ENCODE assay signal across 16 mouse cellular contexts in the genomic region with DNA sequence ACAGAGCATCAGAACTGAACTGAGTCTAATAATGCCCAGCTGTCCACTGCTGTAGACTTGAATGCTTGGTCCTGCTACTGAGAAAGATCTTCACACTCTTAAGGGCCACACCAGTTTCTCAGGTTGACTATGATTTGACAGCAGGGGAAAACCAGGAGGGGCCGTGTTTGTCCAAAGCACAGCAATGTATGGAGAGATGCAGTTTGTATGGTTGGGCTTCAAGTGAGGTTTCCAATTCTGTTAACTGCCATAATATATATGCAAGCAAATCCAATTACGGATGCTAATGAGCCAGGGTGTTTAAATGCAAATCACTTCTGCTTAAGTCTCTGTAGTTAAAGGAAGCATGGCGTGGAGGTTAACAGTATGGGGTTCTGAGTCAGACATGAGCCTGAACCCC.
"Had no signal": no experiment of that assay in that cellular context is flagged by ENCODE, and none has a peak within 500 bp of the region (broad histone marks: within the 10 kb centered on the region; RNA-seq: fewer than 3 reads in every experiment).

No protein-coding gene starts in this region.

- H3K4me3 ChIP-seq: midbrain, embryonic 10.5 days; midbrain, embryonic 12.5 days; neural tube, embryonic 12.5 days had no signal

- DNase-seq: lung, adult 18-20 months; lung, embryonic 14.5 days; lung, postnatal 10 days; lung, postnatal 4 days; right cerebral cortex, adult 18-20 months; right cerebral cortex, postnatal 25 days; right cerebral cortex, postnatal 4 days; spleen, adult 18-20 months; thymus, adult 18-20 months; thymus, postnatal 14 days; thymus, postnatal 36 days had no signal

- H3K36me3 ChIP-seq: midbrain, embryonic 10.5 days; midbrain, embryonic 12.5 days; neural tube, embryonic 12.5 days had no signal

- H3K4me2 ChIP-seq: lung, embryonic 14.5 days; midbrain, embryonic 12.5 days; neural tube, embryonic 12.5 days had no signal

- H3K4me1 ChIP-seq: midbrain, embryonic 12.5 days; neural tube, embryonic 12.5 days had no signal

- H3K9me3 ChIP-seq: midbrain, embryonic 10.5 days; midbrain, embryonic 12.5 days; neural tube, embryonic 12.5 days had no signal

- H3K27me3 ChIP-seq: midbrain, embryonic 12.5 days; neural tube, embryonic 12.5 days had no signal

- ATAC-seq: midbrain, embryonic 16.5 days had no signal

- H3K9ac ChIP-seq: liver, embryonic 14.5 days; lung, embryonic 14.5 days; midbrain, embryonic 12.5 days; neural tube, embryonic 12.5 days had no signal

- H3K27ac ChIP-seq: liver, embryonic 14.5 days; midbrain, embryonic 10.5 days; midbrain, embryonic 12.5 days; neural tube, embryonic 12.5 days had no signal
